ENCODE assay signal across 8 mouse cellular contexts in the genomic region with DNA sequence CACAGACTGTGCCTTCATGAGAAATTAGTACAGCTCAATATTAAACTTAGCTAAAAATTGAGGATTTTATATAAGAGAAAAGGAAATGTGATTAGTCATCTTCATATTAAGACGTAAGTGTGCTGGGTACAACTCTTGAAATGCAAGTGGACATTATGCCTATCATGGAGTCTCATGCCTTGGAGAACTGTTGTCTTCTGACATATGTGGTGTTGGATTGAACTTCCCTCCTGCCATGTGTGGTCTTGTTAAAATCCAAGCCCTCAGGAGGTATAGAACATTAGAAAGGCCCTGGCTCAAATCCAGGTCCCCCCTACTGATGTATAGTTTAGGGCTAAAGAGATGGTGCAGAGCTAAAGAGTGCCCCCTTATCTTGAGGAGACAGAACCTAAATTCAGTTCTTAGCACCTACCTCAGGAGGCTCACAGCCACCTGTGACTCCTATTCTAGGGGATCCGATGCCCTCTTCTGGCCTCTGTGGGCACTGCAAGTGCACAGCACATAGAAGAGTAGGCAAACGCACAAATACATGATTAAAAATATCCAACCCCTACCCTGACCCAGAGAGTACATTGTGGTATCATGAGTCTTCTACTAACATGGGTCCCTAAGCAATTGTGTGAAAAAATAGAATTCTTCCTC. TPM values are rescaled to one million over a fixed set of nuclear protein-coding genes. Genes with fewer than 3 reads are reported as not detected.
A peak's percentile ranks its signal among the peaks of the same experiment; 100 is the strongest.
DNase-seq lines count a peak whose midpoint lies in the region; ATAC-seq and TF ChIP-seq lines count a peak whose summit lies in the region.

No protein-coding gene starts in this region.

- no peaks in the 10 kb centered on the region for H3K27me3 ChIP-seq in kidney, embryonic 15.5 days
- H3K27me3 ChIP-seq in E14TG2a.4 (ENCODE audit: insufficient read depth, low read length) = peaks cover 3% of the 10 kb centered on the region; the same call in 1 of the 2 replicates
- H3K27me3 ChIP-seq in liver, adult 2 months (ENCODE audit: control insufficient read depth, insufficient read depth, low read length) = no peaks in the 10 kb centered on the region
- H3K27me3 ChIP-seq in midbrain, embryonic 14.5 days (ENCODE audit: control insufficient read depth, insufficient read depth, low read length) = no peaks in the 10 kb centered on the region

- peaks cover 15% of the 10 kb centered on the region for H3K4me1 ChIP-seq in kidney, embryonic 15.5 days
- H3K4me1 ChIP-seq in E14TG2a.4 (replicated peaks; ENCODE audit: low read depth, low read length) = no peaks in the 10 kb centered on the region
- H3K4me1 ChIP-seq in liver, adult 2 months (ENCODE audit: control insufficient read depth, insufficient read depth, low read length) = peaks cover 2% of the 10 kb centered on the region
- no peaks in the 10 kb centered on the region for H3K4me1 ChIP-seq in midbrain, embryonic 14.5 days (ENCODE audit: control insufficient read depth, insufficient read depth, low read length)

- H3K4me2 ChIP-seq in kidney, embryonic 15.5 days = no peak overlapping the region
- H3K4me2 ChIP-seq in midbrain, embryonic 14.5 days (ENCODE audit: low read length) = no peak overlapping the region

- H3K27ac ChIP-seq in kidney, embryonic 15.5 days = no peak overlapping the region
- H3K27ac ChIP-seq in liver, adult 2 months (replicated peaks; ENCODE audit: insufficient read depth, low read depth, low read length) = no peak overlapping the region
- H3K27ac ChIP-seq in midbrain, embryonic 14.5 days (replicated peaks; ENCODE audit: low read depth, low read length) = no peak overlapping the region

- TF ChIP-seq POLR2A in liver, adult 2 months (IDR thresholded peaks at IDR 0.05; ENCODE audit: extremely low read depth, insufficient read depth, low read length) = no peak

- H3K4me3 ChIP-seq in kidney, embryonic 15.5 days (replicated peaks) = no peak overlapping the region
- H3K4me3 ChIP-seq in E14TG2a.4 (replicated peaks; ENCODE audit: low read length) = no peak overlapping the region
- no peak overlapping the region for H3K4me3 ChIP-seq in liver, adult 2 months (ENCODE audit: insufficient read depth, low read depth, low read length)
- no peak overlapping the region for H3K4me3 ChIP-seq in midbrain, embryonic 14.5 days (replicated peaks; ENCODE audit: low read depth, low read length)

- H3K9ac ChIP-seq in kidney, embryonic 15.5 days = no peak overlapping the region
- H3K9ac ChIP-seq in liver, adult 2 months (ENCODE audit: low read depth, low read length) = no peak overlapping the region
- H3K9ac ChIP-seq in midbrain, embryonic 14.5 days (replicated peaks; ENCODE audit: low read length) = no peak overlapping the region

- H3K36me3 ChIP-seq in kidney, embryonic 15.5 days = no peaks in the 10 kb centered on the region
- H3K36me3 ChIP-seq in E14TG2a.4 (ENCODE audit: insufficient read depth, low read length) = no peaks in the 10 kb centered on the region
- H3K36me3 ChIP-seq in liver, adult 2 months (ENCODE audit: control insufficient read depth, insufficient read depth, low read length) = peaks cover 2% of the 10 kb centered on the region; the same call in 1 of the 2 replicates
- H3K36me3 ChIP-seq in midbrain, embryonic 14.5 days (ENCODE audit: control insufficient read depth, insufficient read depth, low read length) = no peaks in the 10 kb centered on the region

- WGBS in kidney, embryonic 15.5 days = 56% methylated on average over 3 of the region's 3 CpGs
- 59% methylated on average over 3 of the region's 3 CpGs for WGBS in liver, adult 2 months
- WGBS in midbrain, embryonic 14.5 days = 58% methylated on average over 3 of the region's 3 CpGs

- TF ChIP-seq CTCF in E14TG2a.4 (conservative IDR thresholded peaks at IDR 0.05; ENCODE audit: low read length) = peak; percentile 88
- TF ChIP-seq CTCF in liver, adult 2 months (IDR thresholded peaks at IDR 0.05; ENCODE audit: low read depth, low read length) = peak; percentile 88

- ATAC-seq in kidney, embryonic 15.5 days (replicated peaks; ENCODE audit: low FRiP score) = no peak
- no peak for ATAC-seq in midbrain, embryonic 14.5 days (ENCODE audit: low FRiP score, low TSS enrichment)

- DNase-seq in kidney, adult 9 months = peak; percentile 37
- DNase-seq in adrenal gland, postnatal 36 days = peak; percentile 23 to 41
- DNase-seq in liver, adult 2 months (ENCODE audit: extremely low read depth, low read depth, low spot score) = no peak
- peak; percentile 60 to 74 for DNase-seq in spleen, postnatal 14 days (ENCODE audit: low spot score in 2 of 2)
- no peak for DNase-seq in midbrain, embryonic 14.5 days
- no peak for DNase-seq in layer of hippocampus, postnatal 36 days

- H3K79me2 ChIP-seq in liver, adult 2 months (ENCODE audit: control insufficient read depth, insufficient read depth, low read length) = peaks cover 9% of the 10 kb centered on the region; the same call in 1 of the 2 replicates

- H3K9me3 ChIP-seq in kidney, embryonic 15.5 days (replicated peaks) = no peaks in the 10 kb centered on the region
- peaks cover 2% of the 10 kb centered on the region; the same call in 1 of the 2 replicates for H3K9me3 ChIP-seq in E14TG2a.4 (ENCODE audit: low read length)
- peaks cover under 1% of the 10 kb centered on the region; the same call in 1 of the 2 replicates for H3K9me3 ChIP-seq in midbrain, embryonic 14.5 days (ENCODE audit: control insufficient read depth, low read length)

RNA-seq across cellular contexts. Expression of gene 4930523C07Rik, which starts 17.7 kb away (rescaled TPM):
- 20.5 and 26.0 TPM in 2 replicates for polyA plus RNA-seq in kidney, embryonic 15.5 days (2015; fragmentation: Nextera tagmentation; extraction: Ambion mirVana)
- 10 to 100 TPM; 10.7 to 20.6 TPM for total RNA-seq in adrenal gland, postnatal 36 days (2021)
- total RNA-seq in liver, adult 2 months (2014; rRNA removed) = 10.4 and 13.0 TPM in 2 replicates
- polyA plus RNA-seq in liver, adult 2 months (2012; rRNA removed) = 5.3 and 5.5 TPM in 2 replicates
- 0.78 and 2.9 TPM in 2 replicates for polyA plus RNA-seq in midbrain, embryonic 14.5 days (2014; fragmentation: Nextera tagmentation; extraction: Ambion mirVana)
- total RNA-seq in layer of hippocampus, postnatal 36 days (2021) = 1 to 10 TPM; 2.4 to 3.5 TPM

Comparison
In these comparisons a context has a peak if more than half of its experiments do, and no peak if none do; other contexts are left out.
1. DNase-seq: peak in kidney, adult 9 months (single experiment), adrenal gland, postnatal 36 days (2 of 2) and spleen, postnatal 14 days (2 of 2); none in liver, adult 2 months (single experiment), midbrain, embryonic 14.5 days (single experiment) and layer of hippocampus, postnatal 36 days (0 of 2).